Mouse (Mus musculus) CH12.LX (cell line): ENCODE measurements around the gene Timmdc1. TPM values are rescaled to one million over a fixed set of nuclear protein-coding genes. Genes with fewer than 3 reads are reported as not detected.

ENCODE experiments used
- DNase-seq: peaks from one replicate; pipeline ENCODE4 v3.0.0-alpha.2; 2013; ENCODE audit errors: extremely low read depth
- H3K27ac ChIP-seq: 2 replicates; pipeline ENCODE4 v1.5.1; 2012; ENCODE audit warnings: low read depth, mild to moderate bottlenecking, control low read depth, moderate library complexity; ENCODE audit not compliant: insufficient read depth
- H3K27me3 ChIP-seq: replicated peaks from 2 replicates; pipeline ENCODE3; 2012; ENCODE audit warnings: inconsistent platforms
- H3K36me3 ChIP-seq, 2 experiments: replicated peaks in 1 of 2; 2 replicates each; pipeline versions ENCODE3 to v1.6.1; 2012; ENCODE audit warnings: inconsistent platforms in 1 of 2, low read length in 1 of 2, mild to moderate bottlenecking in 1 of 2, mixed read lengths in 1 of 2, moderate library complexity in 1 of 2; ENCODE audit not compliant: control insufficient read depth in 1 of 2, insufficient read depth in 1 of 2
- H3K4me1 ChIP-seq, 2 experiments: 2 replicates each; pipeline ENCODE4 v1.6.1; 2012; ENCODE audit warnings: inconsistent platforms in 1 of 2, moderate library complexity in 1 of 2; ENCODE audit not compliant: insufficient read depth in 2 of 2, control insufficient read depth in 1 of 2
- H3K4me2 ChIP-seq: 2 replicates; pipeline ENCODE4 v1.6.1; 2012; ENCODE audit warnings: low read depth, mild to moderate bottlenecking, control low read depth; ENCODE audit not compliant: poor library complexity, insufficient read depth, severe bottlenecking
- H3K4me3 ChIP-seq, 3 experiments: fragments of 150-350 bp in 1 of 3; sonication (generic) in 1 of 3; replicated peaks in 1 of 3; 2 replicates each; pipeline versions ENCODE3 to v1.5.1; 2011 to 2012; ENCODE audit warnings: low read depth in 2 of 3, low read length in 2 of 3, mild to moderate bottlenecking in 2 of 3, moderate library complexity in 2 of 3, control low read depth in 1 of 3, improper control_type of control experiment in 1 of 3, inconsistent platforms in 1 of 3, mixed read lengths in 1 of 3; ENCODE audit not compliant: poor library complexity in 1 of 3
- H3K79me2 ChIP-seq: replicated peaks from 2 replicates; pipeline ENCODE4 v1.6.1; 2012; ENCODE audit warnings: mild to moderate bottlenecking, moderate library complexity; ENCODE audit not compliant: control insufficient read depth, poor library complexity, insufficient read depth, severe bottlenecking; ENCODE audit errors: extremely low read depth
- H3K9ac ChIP-seq: 2 replicates; pipeline ENCODE4 v1.6.1; 2012; ENCODE audit warnings: low read depth, mild to moderate bottlenecking, control low read depth, moderate library complexity; ENCODE audit not compliant: insufficient read depth
- H3K9me3 ChIP-seq: replicated peaks from 2 replicates; pipeline ENCODE3; 2012; ENCODE audit warnings: low read length, inconsistent platforms, mixed read lengths
- CHD1 ChIP-seq: IDR thresholded peaks from 2 replicates; pipeline ENCODE4 v1.6.1; 2012; ENCODE audit warnings: low read depth, low read length, improper control_type of control experiment, inconsistent platforms
- CHD2 ChIP-seq: IDR thresholded peaks from 2 replicates; pipeline ENCODE4 v1.6.1; 2011; ENCODE audit warnings: low read length, improper control_type of control experiment
- E2F4 ChIP-seq: IDR thresholded peaks from 2 replicates; pipeline ENCODE4 v1.6.1; 2011; ENCODE audit warnings: low read depth, low read length, improper control_type of control experiment; ENCODE audit not compliant: insufficient replicate concordance
- ELF1 ChIP-seq: IDR thresholded peaks from 2 replicates; pipeline ENCODE4 v1.6.1; 2014; ENCODE audit warnings: low read depth, mild to moderate bottlenecking, inconsistent platforms, low read length, improper control_type of control experiment
- EP300 ChIP-seq: IDR thresholded peaks from 2 replicates; pipeline ENCODE4 v1.6.1; 2011; ENCODE audit warnings: low read length, improper control_type of control experiment
- ETS1 ChIP-seq: conservative IDR thresholded peaks from 2 replicates; pipeline ENCODE4 v1.6.1; 2012; ENCODE audit warnings: low read depth, mild to moderate bottlenecking, inconsistent platforms, low read length, improper control_type of control experiment, moderate library complexity
- GABPA ChIP-seq: IDR thresholded peaks from 2 replicates; pipeline ENCODE4 v1.6.1; 2012; ENCODE audit warnings: low read depth, low read length, improper control_type of control experiment, inconsistent platforms; ENCODE audit not compliant: insufficient replicate concordance
- HCFC1 ChIP-seq: IDR thresholded peaks from 2 replicates; pipeline ENCODE4 v1.6.1; 2012; ENCODE audit warnings: low read depth, mild to moderate bottlenecking, inconsistent platforms, low read length, improper control_type of control experiment
- IRF4 ChIP-seq: IDR thresholded peaks from 2 replicates; pipeline ENCODE4 v1.6.1; 2014; ENCODE audit warnings: low read depth, mild to moderate bottlenecking, inconsistent platforms, low read length, improper control_type of control experiment
- JUN ChIP-seq: IDR thresholded peaks from 2 replicates; pipeline ENCODE4 v1.6.1; 2011; ENCODE audit warnings: low read depth, mild to moderate bottlenecking, low read length, improper control_type of control experiment, moderate library complexity; ENCODE audit not compliant: insufficient read depth
- KAT2A ChIP-seq: IDR thresholded peaks from 2 replicates; pipeline ENCODE4 v1.6.1; 2012; ENCODE audit warnings: low read length, improper control_type of control experiment, inconsistent platforms; ENCODE audit not compliant: insufficient replicate concordance
- MAFK ChIP-seq: IDR thresholded peaks from 2 replicates; pipeline ENCODE4 v1.6.1; 2011; ENCODE audit warnings: low read length, improper control_type of control experiment; ENCODE audit not compliant: insufficient replicate concordance
- MAZ ChIP-seq: IDR thresholded peaks from 2 replicates; pipeline ENCODE4 v1.6.1; 2012; ENCODE audit warnings: low read depth, mild to moderate bottlenecking, inconsistent platforms, low read length, improper control_type of control experiment, moderate library complexity
- MEF2A ChIP-seq: IDR thresholded peaks from 2 replicates; pipeline ENCODE4 v1.6.1; 2014; ENCODE audit warnings: low read depth, mild to moderate bottlenecking, inconsistent platforms, low read length, improper control_type of control experiment, borderline replicate concordance
- MXI1 ChIP-seq: IDR thresholded peaks from 2 replicates; pipeline ENCODE4 v1.6.1; 2011; ENCODE audit warnings: mild to moderate bottlenecking, low read depth, low read length, improper control_type of control experiment
- MYC ChIP-seq: IDR thresholded peaks from 2 replicates; pipeline ENCODE4 v1.6.1; 2011; ENCODE audit warnings: low read depth, mild to moderate bottlenecking, improper control_type of control experiment, low read length
- NRF1 ChIP-seq: IDR thresholded peaks from 2 replicates; pipeline ENCODE4 v1.6.1; 2014; ENCODE audit warnings: low read depth, mild to moderate bottlenecking, inconsistent platforms, low read length, improper control_type of control experiment, moderate library complexity
- PAX5 ChIP-seq: IDR thresholded peaks from 2 replicates; pipeline ENCODE4 v1.6.1; 2012; ENCODE audit warnings: low read length, inconsistent platforms, mixed read lengths
- POLR2A ChIP-seq: IDR thresholded peaks from 2 replicates; pipeline ENCODE4 v1.6.1; 2011; ENCODE audit warnings: low read depth, mild to moderate bottlenecking, improper control_type of control experiment, low read length
- POLR2AphosphoS2 ChIP-seq: IDR thresholded peaks from 2 replicates; pipeline ENCODE4 v1.6.1; 2011; ENCODE audit warnings: low read depth, low read length, improper control_type of control experiment
- RAD21 ChIP-seq: IDR thresholded peaks from 2 replicates; pipeline ENCODE4 v1.6.1; 2011; ENCODE audit warnings: low read depth, mild to moderate bottlenecking, low read length, improper control_type of control experiment, moderate library complexity
- RCOR1 ChIP-seq: conservative IDR thresholded peaks from 2 replicates; pipeline ENCODE4 v1.6.1; 2012; ENCODE audit warnings: low read depth, mild to moderate bottlenecking, inconsistent platforms, low read length, improper control_type of control experiment
- SIN3A ChIP-seq: IDR thresholded peaks from 2 replicates; pipeline ENCODE4 v1.6.1; 2012; ENCODE audit warnings: low read length, improper control_type of control experiment, inconsistent platforms
- TBP ChIP-seq: conservative IDR thresholded peaks from 2 replicates; pipeline ENCODE4 v1.6.1; 2011; ENCODE audit warnings: low read depth, low read length, improper control_type of control experiment
- TCF12 ChIP-seq: IDR thresholded peaks from 2 replicates; pipeline ENCODE4 v1.6.1; 2014; ENCODE audit warnings: low read depth, mild to moderate bottlenecking, inconsistent platforms, low read length, improper control_type of control experiment
- UBTF ChIP-seq: IDR thresholded peaks from 2 replicates; pipeline ENCODE4 v1.6.1; 2012; ENCODE audit warnings: low read depth, mild to moderate bottlenecking, inconsistent platforms, low read length, improper control_type of control experiment, moderate library complexity
- USF1 ChIP-seq: IDR thresholded peaks from 2 replicates; pipeline ENCODE4 v1.6.1; 2014; ENCODE audit warnings: low read depth, mild to moderate bottlenecking, inconsistent platforms, low read length, improper control_type of control experiment
- USF2 ChIP-seq: conservative IDR thresholded peaks from 2 replicates; pipeline ENCODE4 v1.6.1; 2011; ENCODE audit warnings: low read depth, low read length, improper control_type of control experiment
- ZC3H11A ChIP-seq: IDR thresholded peaks from 2 replicates; pipeline ENCODE4 v1.6.1; 2012; ENCODE audit warnings: low read depth, mild to moderate bottlenecking, inconsistent platforms, low read length, improper control_type of control experiment
- ZKSCAN1 ChIP-seq: IDR thresholded peaks from 2 replicates; pipeline ENCODE4 v1.6.1; 2012; ENCODE audit warnings: low read depth, inconsistent platforms, low read length, improper control_type of control experiment, borderline replicate concordance
- ZMIZ1 ChIP-seq: IDR thresholded peaks from 2 replicates; pipeline ENCODE4 v1.6.1; 2012; ENCODE audit warnings: low read depth, mild to moderate bottlenecking, inconsistent platforms, low read length, improper control_type of control experiment
- ZNF384 ChIP-seq: IDR thresholded peaks from 2 replicates; pipeline ENCODE4 v1.6.1; 2012; ENCODE audit warnings: low read depth, low read length, improper control_type of control experiment, inconsistent platforms
- dilution Hi-C: fragments of 300-500 bp; cut with MboI; formaldehyde crosslinking; loops from 2 replicates; pipeline ENCODE4 v1.14.3; 2020; ENCODE audit warnings: low sequenced_read_pairs; ENCODE audit not compliant: extremely low pct_unique_long_range_greater_than_20kb, extremely low pct_ligation_motif_present
- in situ Hi-C: fragments of 300-500 bp; cut with MboI; formaldehyde crosslinking; loops from 3 replicates; pipeline ENCODE4 v1.14.3; 2019; ENCODE audit warnings: low sequenced_read_pairs, low pct_ligation_motif_present, low pct_unique_long_range_greater_than_20kb, mixed read lengths
- polyA plus RNA-seq: library from polyadenylated mRNA; unstranded; fragments of >175 nt; gene quantifications from 2 replicates; pipeline ENCODE4 v1.2.1, GENCODE M21; 2012; ENCODE audit warnings: low read depth; ENCODE audit not compliant: insufficient read length
- total RNA-seq, 2 experiments: library from RNA; depleted of rRNA; stranded (reverse); fragments of 300-350 nt in 1 of 2; fragments of >200 nt in 1 of 2; gene quantifications; 2 replicates each; pipeline ENCODE4 v1.2.3; 2012 to 2014

The Timmdc1 gene
- total and polyA plus RNA-seq, 3 experiments: 32.5 to 49.7 (median 45.1) TPM

- TF ChIP-seq POLR2AphosphoS2 (0 out of 2 replicates have a peak, but pooled peaks have one; percentile 66), MAFK (no peak; the same call in 1 of the 2 replicates), ZC3H11A (no peak), ELF1 (0 out of 2 replicates have a peak, but pooled peaks have one; percentile 28), USF2 (no peak), USF1 (no peak), MXI1 (peak; percentile 89; the same call in 1 of the 2 replicates), MYC (peak; percentile 94), SIN3A (peak; percentile 96), GABPA (no peak), ZMIZ1 (peak; percentile 94), ZNF384 (peak; percentile 87), NRF1 (no peak), UBTF (peak; percentile 94), CHD2 (peak; percentile 91), ETS1 (peak; percentile 96), HCFC1 (peak; percentile 67), JUN (peak; percentile 33; the same call in 1 of the 2 replicates), KAT2A (peak; percentile 71; the same call in 1 of the 2 replicates), POLR2A (peak; percentile 79), MAZ (peak; percentile 90), CHD1 (peak; percentile 99)
Observed at GRCm38 (mm10) chr16:38458600-38459280, 63.7 kb downstream of the Timmdc1 start (continued).

GRCm38 (mm10) chr16:38456812-38457567, 65.5 kb downstream of the Timmdc1 start:
- DNase-seq: peak; percentile 81
- H3K79me2 ChIP-seq: peaks cover 73% of the 10 kb centered on the region
- H3K36me3 ChIP-seq: peaks cover 2 to 8% of the 10 kb centered on the region in 2 experiments
- H3K27me3 ChIP-seq: no peaks in the 10 kb centered on the region
- dilution Hi-C loops (no loop called here), in situ Hi-C loops (no loop called here)
- peak overlapping the region; percentile 57 to 98 (median 83) for H3K4me3 ChIP-seq
- peak overlapping the region; percentile 97 for H3K27ac ChIP-seq
- H3K9ac ChIP-seq: peak overlapping the region; percentile 97
- H3K4me2 ChIP-seq: peak overlapping the region; percentile 85
- H3K4me1 ChIP-seq: peaks cover 0 to 13% of the 10 kb centered on the region in 2 experiments; a peak in 2 of 4 replicates
- H3K9me3 ChIP-seq: no peaks in the 10 kb centered on the region
- TF ChIP-seq UBTF (0 out of 2 replicates have a peak, but pooled peaks have one; percentile 40), USF2 (no peak), TBP (peak; percentile 55), EP300 (peak; percentile 35), GABPA (no peak), RCOR1 (no peak), PAX5 (no peak), IRF4 (peak; percentile 47), TCF12 (peak; percentile 13; the same call in 1 of the 2 replicates), ZKSCAN1 (no peak), RAD21 (no peak), E2F4 (no peak), JUN (no peak), HCFC1 (peak; percentile 9; the same call in 1 of the 2 replicates), CHD2 (peak; percentile 73), ZC3H11A (no peak), ZNF384 (0 out of 2 replicates have a peak, but pooled peaks have one; percentile 4), MEF2A (0 out of 2 replicates have a peak, but pooled peaks have one; percentile 10), ETS1 (peak; percentile 64), MXI1 (peak; percentile 53; the same call in 1 of the 2 replicates)
